Mouse (Mus musculus): ENCODE measurements around the gene Lama5. TPM values are rescaled to one million over a fixed set of nuclear protein-coding genes. Genes with fewer than 3 reads are reported as not detected.

The Lama5 gene
- polyA plus RNA-seq (2017; shearing (Covaris generic)): not detected

GRCm38 (mm10) chr2:180225762-180226378 lies at the start of gene Lama5:
TSS of gene Lama5 (minus strand) at chr2:180225859.

GRCm38 (mm10) chr2:180273394-180274244 lies 48.0 kb upstream of the Lama5 start, which contains the start of gene Cables2:
TSS of gene Cables2 (minus strand) at chr2:180273496.

GRCm38 (mm10) chr2:180257001-180257521 lies 31.4 kb upstream of the Lama5 start, which contains the start of gene Rps21:
TSS of gene Rps21 (plus strand) at chr2:180257377.

GRCm38 (mm10) chr2:180170806-180171521 lies 54.7 kb downstream of the Lama5 start, which contains the start of gene Adrm1:
TSS of gene Adrm1 (plus strand) at chr2:180171485.

Other genes starting within 250 kb of the Lama5 start
- 27.2 TPM for gene Taf4, start 249.2 kb downstream of the Lama5 start, polyA plus RNA-seq (2017; shearing (Covaris generic))
- 13.1 TPM for gene Lsm14b, start 200.9 kb downstream of the Lama5 start, polyA plus RNA-seq (2017; shearing (Covaris generic))
- 342 TPM for gene Psma7, start 183.4 kb downstream of the Lama5 start, polyA plus RNA-seq (2017; shearing (Covaris generic))
- gene Ss18l1, start 183.3 kb downstream of the Lama5 start, polyA plus RNA-seq (2017; shearing (Covaris generic)): 6.4 TPM
- 30.4 TPM for gene Mtg2, start 155.3 kb downstream of the Lama5 start, polyA plus RNA-seq (2017; shearing (Covaris generic))
- not detected for gene Hrh3, start 121.4 kb downstream of the Lama5 start, polyA plus RNA-seq (2017; shearing (Covaris generic))
- gene Osbpl2, start 106.6 kb downstream of the Lama5 start, polyA plus RNA-seq (2017; shearing (Covaris generic)): 39.2 TPM
- 197 TPM for gene Adrm1, start 54.4 kb downstream of the Lama5 start, polyA plus RNA-seq (2017; shearing (Covaris generic))
- gene Rps21, start 31.5 kb upstream of the Lama5 start, polyA plus RNA-seq (2017; shearing (Covaris generic)): 922 TPM
- gene Cables2, start 47.6 kb upstream of the Lama5 start, polyA plus RNA-seq (2017; shearing (Covaris generic)): 69.2 TPM
- 0.20 TPM for gene Rbbp8nl, start 64.0 kb upstream of the Lama5 start, polyA plus RNA-seq (2017; shearing (Covaris generic))
- gene Gata5, start 108.8 kb upstream of the Lama5 start, polyA plus RNA-seq (2017; shearing (Covaris generic)): not detected
- 3.9 TPM for gene Slco4a1, start 230.4 kb upstream of the Lama5 start, polyA plus RNA-seq (2017; shearing (Covaris generic))

All from naive thymus-derived CD4-positive, alpha-beta T cell, adult 5 months (primary cell).